Mouse (Mus musculus) activated CD4-positive, CD25-positive, alpha-beta regulatory T cell (primary cell): Measurements from ENCODE around the gene Lamp5. TPM values are rescaled to one million over a fixed set of nuclear protein-coding genes. Genes with fewer than 3 reads are reported as not detected.

Experiments used
- polyA plus RNA-seq, 2 experiments: library from polyadenylated mRNA; unstranded; fragments of 100-300 nt; shearing (Covaris generic); gene quantifications; one replicate each; pipeline ENCODE4 v1.2.1; 2017

Lamp5 gene
- not detected for polyA plus RNA-seq

GRCm38 (mm10) chr2:136051688-136052289 is at the start of gene Lamp5:
TSS of gene Lamp5 (plus strand) at chr2:136052239.

